Mouse (Mus musculus): ENCODE measurements at regions not wholly inside any gene's neighbourhood (a gene's known extent, or its start where the extent isn't known, plus 50 kb on each side); places are given as distances from the start of the nearest gene placed in this dataset.

GRCm38 (mm10) chr2:133181216-133181615, 235.5 kb upstream of the Fermt1 start:
- 96% methylated on average over 1 of the region's 1 CpGs for WGBS
- H3K4me1 ChIP-seq (ENCODE audit: control insufficient read depth, insufficient read depth, low read length): no peaks in the 10 kb centered on the region
- H3K27me3 ChIP-seq (ENCODE audit: control insufficient read depth, insufficient read depth, low read length): no peaks in the 10 kb centered on the region
- no peak overlapping the region for H3K4me3 ChIP-seq (ENCODE audit: insufficient read depth, low read depth, low read length)
- DNase-seq (ENCODE audit: extremely low read depth, low read depth, low spot score): no peak
- H3K9ac ChIP-seq (ENCODE audit: low read depth, low read length): no peak overlapping the region
- H3K79me2 ChIP-seq (ENCODE audit: control insufficient read depth, insufficient read depth, low read length): no peaks in the 10 kb centered on the region
- no peaks in the 10 kb centered on the region for H3K36me3 ChIP-seq (ENCODE audit: control insufficient read depth, insufficient read depth, low read length)
- TF ChIP-seq POLR2A (IDR thresholded peaks at IDR 0.05; ENCODE audit: extremely low read depth, insufficient read depth, low read length) (no peak), CTCF (IDR thresholded peaks at IDR 0.05; ENCODE audit: low read depth, low read length) (no peak)
- no peak overlapping the region for H3K27ac ChIP-seq (replicated peaks; ENCODE audit: insufficient read depth, low read depth, low read length)

DNA sequence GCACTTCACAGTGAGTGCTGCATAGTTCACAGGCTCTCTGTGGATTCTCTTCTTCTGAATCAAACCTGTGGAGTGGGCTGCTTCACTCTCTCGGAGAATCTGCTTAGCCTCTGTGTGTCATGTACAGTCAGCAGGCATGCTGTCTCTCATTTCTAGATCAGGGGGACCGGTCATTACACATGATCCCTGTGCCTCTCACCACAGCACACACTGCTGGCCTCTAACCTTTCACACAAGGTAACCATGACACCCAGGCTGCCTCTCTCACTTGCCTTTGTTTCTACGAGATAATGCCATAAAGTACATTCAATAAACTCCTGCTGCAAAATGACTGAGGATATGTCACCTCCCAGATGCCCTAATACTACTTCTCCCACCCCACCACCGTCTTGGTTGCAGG, 237.2 kb upstream of the Fermt1 start:
- no peak overlapping the region for H3K4me3 ChIP-seq (ENCODE audit: insufficient read depth, low read depth, low read length)
- DNase-seq (ENCODE audit: extremely low read depth, low read depth, low spot score): no peak
- no peaks in the 10 kb centered on the region for H3K27me3 ChIP-seq (ENCODE audit: control insufficient read depth, insufficient read depth, low read length)
- no peaks in the 10 kb centered on the region for H3K36me3 ChIP-seq (ENCODE audit: control insufficient read depth, insufficient read depth, low read length)
- H3K27ac ChIP-seq (replicated peaks; ENCODE audit: insufficient read depth, low read depth, low read length): no peak overlapping the region
- 69% methylated on average over 4 of the region's 4 CpGs for WGBS
- H3K79me2 ChIP-seq (ENCODE audit: control insufficient read depth, insufficient read depth, low read length): no peaks in the 10 kb centered on the region
- H3K4me1 ChIP-seq (ENCODE audit: control insufficient read depth, insufficient read depth, low read length): no peaks in the 10 kb centered on the region
- H3K9ac ChIP-seq (ENCODE audit: low read depth, low read length): no peak overlapping the region
- no peak for TF ChIP-seq CTCF (IDR thresholded peaks at IDR 0.05; ENCODE audit: low read depth, low read length)
- no peak for TF ChIP-seq POLR2A (IDR thresholded peaks at IDR 0.05; ENCODE audit: extremely low read depth, insufficient read depth, low read length)

- H3K4me1 ChIP-seq (ENCODE audit: control insufficient read depth, insufficient read depth, low read length): no peaks in the 10 kb centered on the region
- H3K79me2 ChIP-seq (ENCODE audit: control insufficient read depth, insufficient read depth, low read length): no peaks in the 10 kb centered on the region
- no peak for DNase-seq (ENCODE audit: extremely low read depth, low read depth, low spot score)
- no peak overlapping the region for H3K27ac ChIP-seq (replicated peaks; ENCODE audit: insufficient read depth, low read depth, low read length)
- H3K4me3 ChIP-seq (ENCODE audit: insufficient read depth, low read depth, low read length): no peak overlapping the region
- TF ChIP-seq CTCF (IDR thresholded peaks at IDR 0.05; ENCODE audit: low read depth, low read length) (no peak), POLR2A (IDR thresholded peaks at IDR 0.05; ENCODE audit: extremely low read depth, insufficient read depth, low read length) (no peak)
- H3K27me3 ChIP-seq (ENCODE audit: control insufficient read depth, insufficient read depth, low read length): no peaks in the 10 kb centered on the region
- WGBS: 46% methylated on average over 5 of the region's 5 CpGs
- H3K9ac ChIP-seq (ENCODE audit: low read depth, low read length): no peak overlapping the region
- H3K36me3 ChIP-seq (ENCODE audit: control insufficient read depth, insufficient read depth, low read length): no peaks in the 10 kb centered on the region
These were observed 258.7 kb upstream of the Fermt1 start for GRCm38 (mm10) chr2:133204295-133204866.

- Histone ChIP-seq H3K4me1 (ENCODE audit: control insufficient read depth, insufficient read depth, low read length) (no peaks in the 10 kb centered on the region), H3K27me3 (ENCODE audit: control insufficient read depth, insufficient read depth, low read length) (no peaks in the 10 kb centered on the region), H3K27ac (replicated peaks; ENCODE audit: insufficient read depth, low read depth, low read length) (no peak overlapping the region), H3K36me3 (ENCODE audit: control insufficient read depth, insufficient read depth, low read length) (no peaks in the 10 kb centered on the region), H3K79me2 (ENCODE audit: control insufficient read depth, insufficient read depth, low read length) (no peaks in the 10 kb centered on the region), H3K9ac (ENCODE audit: low read depth, low read length) (no peak overlapping the region), H3K4me3 (ENCODE audit: insufficient read depth, low read depth, low read length) (no peak overlapping the region)
- TF ChIP-seq CTCF (IDR thresholded peaks at IDR 0.05; ENCODE audit: low read depth, low read length) (no peak), POLR2A (IDR thresholded peaks at IDR 0.05; ENCODE audit: extremely low read depth, insufficient read depth, low read length) (no peak)
- WGBS: 49% methylated on average over 4 of the region's 4 CpGs
- no peak for DNase-seq (ENCODE audit: extremely low read depth, low read depth, low spot score)
These were observed 262.8 kb upstream of the Fermt1 start for GRCm38 (mm10) chr2:133208498-133208897.

- H3K9ac ChIP-seq (ENCODE audit: low read depth, low read length): no peak overlapping the region
- WGBS: 61% methylated on average over 4 of the region's 4 CpGs
- no peak for TF ChIP-seq POLR2A (IDR thresholded peaks at IDR 0.05; ENCODE audit: extremely low read depth, insufficient read depth, low read length)
- TF ChIP-seq CTCF (IDR thresholded peaks at IDR 0.05; ENCODE audit: low read depth, low read length): no peak
These were observed 276.3 kb upstream of the Fermt1 start for GRCm38 (mm10) chr2:133221762-133222556.

More at GRCm38 (mm10) chr2:133221762-133222556, 276.3 kb upstream of the Fermt1 start:
- no peaks in the 10 kb centered on the region for H3K36me3 ChIP-seq (ENCODE audit: control insufficient read depth, insufficient read depth, low read length)
- H3K4me3 ChIP-seq (ENCODE audit: insufficient read depth, low read depth, low read length): no peak overlapping the region
- no peak overlapping the region for H3K27ac ChIP-seq (replicated peaks; ENCODE audit: insufficient read depth, low read depth, low read length)
- DNase-seq (ENCODE audit: extremely low read depth, low read depth, low spot score): no peak
- no peaks in the 10 kb centered on the region for H3K27me3 ChIP-seq (ENCODE audit: control insufficient read depth, insufficient read depth, low read length)
- H3K79me2 ChIP-seq (ENCODE audit: control insufficient read depth, insufficient read depth, low read length): no peaks in the 10 kb centered on the region
- no peaks in the 10 kb centered on the region for H3K4me1 ChIP-seq (ENCODE audit: control insufficient read depth, insufficient read depth, low read length)
